Mouse (Mus musculus): ENCODE measurements around the gene Ccnt2. TPM values are rescaled to one million over a fixed set of nuclear protein-coding genes. Genes with fewer than 3 reads are reported as not detected.
"Not testable (repeated sequence)": the region's sequence is repeated elsewhere in the genome, so short reads cannot be mapped to it uniquely, and the experiment has no call there.

The Ccnt2 gene
- total and polyA plus RNA-seq, 2 experiments from 2014 or later = 30.6 to 37.4 TPM

DNA sequence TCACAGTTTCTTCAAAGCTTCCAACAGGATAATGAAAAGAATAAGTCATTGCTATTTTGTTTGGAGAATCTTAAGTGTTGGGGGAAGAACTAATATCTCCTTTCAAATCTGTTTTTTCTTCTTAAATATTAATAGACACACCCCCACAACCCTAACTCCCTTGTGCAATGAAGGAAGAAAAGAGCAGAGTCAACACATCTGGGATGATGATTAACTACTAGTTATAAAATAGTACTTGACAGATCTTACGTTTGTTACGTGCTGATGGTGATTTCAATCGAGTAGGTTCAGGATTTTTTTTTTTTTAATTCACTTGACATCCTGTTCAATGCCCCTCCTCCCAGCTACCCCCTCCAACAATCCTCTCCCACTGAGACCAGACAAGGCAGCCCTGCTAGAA lies 38.6 kb upstream of the Ccnt2 start:
- 73% methylated on average over 3 of the region's 3 CpGs for WGBS
- no peak for DNase-seq (ENCODE audit: low spot score)
- no peak for ATAC-seq (ENCODE audit: insufficient read depth, low read depth)
- Histone ChIP-seq H3K9me3 (replicated peaks; ENCODE audit: control insufficient read depth, low read length) (no peaks in the 10 kb centered on the region), H3K4me1 (ENCODE audit: control insufficient read depth, insufficient read depth) (no peaks in the 10 kb centered on the region), H3K4me2 (ENCODE audit: low read depth, low read length) (no peak overlapping the region), H3K9ac (replicated peaks; ENCODE audit: low read depth, low read length) (no peak overlapping the region), H3K36me3 (replicated peaks; ENCODE audit: control insufficient read depth, insufficient read depth, low read length) (no peaks in the 10 kb centered on the region), H3K27ac (ENCODE audit: low read depth) (no peak overlapping the region), H3K4me3 (ENCODE audit: low read depth, low read length) (no peak overlapping the region), H3K27me3 (ENCODE audit: control insufficient read depth, insufficient read depth, low read length) (no peaks in the 10 kb centered on the region)
- TF ChIP-seq CTCF (IDR thresholded peaks at IDR 0.05; ENCODE audit: low read depth) (no peak), EP300 (IDR thresholded peaks at IDR 0.05; ENCODE audit: low read depth) (no peak)

DNA sequence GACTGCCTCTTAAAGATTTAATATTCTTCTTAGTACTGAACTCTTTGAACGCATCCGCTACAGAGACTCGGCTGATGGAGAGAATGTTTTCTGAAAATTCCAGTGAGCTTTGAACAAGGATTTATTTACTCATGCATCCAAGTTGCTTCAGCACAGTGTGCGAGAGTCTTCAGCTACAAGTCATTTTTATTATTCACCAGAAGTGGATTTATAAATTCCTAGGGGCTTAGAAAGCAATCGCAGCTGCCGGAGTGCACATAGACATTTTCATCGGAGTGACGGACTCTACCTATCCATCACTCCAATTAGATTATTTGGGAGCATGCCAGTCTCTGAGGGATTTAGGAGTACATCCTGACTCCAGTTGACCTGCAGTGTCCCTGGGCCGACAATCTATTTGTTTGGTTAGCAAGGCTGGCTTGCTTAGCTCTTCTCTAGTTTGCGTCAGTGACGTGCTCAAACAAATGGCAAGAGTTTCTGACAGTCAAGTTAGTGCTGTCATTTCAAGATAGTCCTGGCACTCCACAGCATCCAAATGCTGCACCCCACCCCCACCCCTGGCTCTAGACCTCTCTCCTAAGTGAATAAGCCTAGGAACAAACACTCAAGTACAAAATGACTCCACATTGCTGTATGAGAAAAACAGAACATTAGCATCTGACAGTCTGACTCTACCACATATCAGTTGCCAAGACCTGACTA lies 23.4 kb upstream of the Ccnt2 start:
- Histone ChIP-seq H3K4me1 (ENCODE audit: control insufficient read depth, insufficient read depth) (no peaks in the 10 kb centered on the region), H3K9ac (replicated peaks; ENCODE audit: low read depth, low read length) (no peak overlapping the region), H3K4me2 (ENCODE audit: low read depth, low read length) (no peak overlapping the region), H3K4me3 (ENCODE audit: low read depth, low read length) (no peak overlapping the region), H3K36me3 (replicated peaks; ENCODE audit: control insufficient read depth, insufficient read depth, low read length) (no peaks in the 10 kb centered on the region), H3K27me3 (ENCODE audit: control insufficient read depth, insufficient read depth, low read length) (no peaks in the 10 kb centered on the region), H3K27ac (ENCODE audit: low read depth) (no peak overlapping the region), H3K9me3 (replicated peaks; ENCODE audit: control insufficient read depth, low read length) (no peaks in the 10 kb centered on the region)
- ATAC-seq (ENCODE audit: insufficient read depth, low read depth) (no peak), DNase-seq (ENCODE audit: low spot score) (no peak)
- 67% methylated on average over 11 of the region's 11 CpGs for WGBS
- no peak for TF ChIP-seq EP300 (IDR thresholded peaks at IDR 0.05; ENCODE audit: low read depth)
- no peak for TF ChIP-seq CTCF (IDR thresholded peaks at IDR 0.05; ENCODE audit: low read depth)

GRCm38 (mm10) chr1:127755806-127756205 lies 18.2 kb upstream of the Ccnt2 start:
- Histone ChIP-seq H3K27me3 (ENCODE audit: control insufficient read depth, insufficient read depth, low read length) (no peaks in the 10 kb centered on the region), H3K36me3 (replicated peaks; ENCODE audit: control insufficient read depth, insufficient read depth, low read length) (no peaks in the 10 kb centered on the region), H3K9ac (replicated peaks; ENCODE audit: low read depth, low read length) (no peak overlapping the region), H3K4me1 (ENCODE audit: control insufficient read depth, insufficient read depth) (no peaks in the 10 kb centered on the region), H3K27ac (ENCODE audit: low read depth) (no peak overlapping the region), H3K4me2 (ENCODE audit: low read depth, low read length) (no peak overlapping the region), H3K4me3 (ENCODE audit: low read depth, low read length) (no peak overlapping the region), H3K9me3 (replicated peaks; ENCODE audit: control insufficient read depth, low read length) (no peaks in the 10 kb centered on the region)
- ATAC-seq (ENCODE audit: insufficient read depth, low read depth) (no peak), DNase-seq (ENCODE audit: low spot score) (no peak)
- WGBS = 62% methylated on average over 4 of the region's 4 CpGs
- no peak for TF ChIP-seq CTCF (IDR thresholded peaks at IDR 0.05; ENCODE audit: low read depth)
- no peak for TF ChIP-seq EP300 (IDR thresholded peaks at IDR 0.05; ENCODE audit: low read depth)

GRCm38 (mm10) chr1:127756331-127757163 lies 17.4 kb upstream of the Ccnt2 start:
- Histone ChIP-seq H3K9ac (replicated peaks; ENCODE audit: low read depth, low read length) (no peak overlapping the region), H3K27ac (ENCODE audit: low read depth) (no peak overlapping the region), H3K4me1 (ENCODE audit: control insufficient read depth, insufficient read depth) (no peaks in the 10 kb centered on the region), H3K36me3 (replicated peaks; ENCODE audit: control insufficient read depth, insufficient read depth, low read length) (no peaks in the 10 kb centered on the region), H3K4me2 (ENCODE audit: low read depth, low read length) (no peak overlapping the region), H3K27me3 (ENCODE audit: control insufficient read depth, insufficient read depth, low read length) (no peaks in the 10 kb centered on the region), H3K9me3 (replicated peaks; ENCODE audit: control insufficient read depth, low read length) (no peaks in the 10 kb centered on the region), H3K4me3 (ENCODE audit: low read depth, low read length) (no peak overlapping the region)
- DNase-seq (ENCODE audit: low spot score) (no peak), ATAC-seq (ENCODE audit: insufficient read depth, low read depth) (no peak)
- TF ChIP-seq EP300 (IDR thresholded peaks at IDR 0.05; ENCODE audit: low read depth) (no peak), CTCF (IDR thresholded peaks at IDR 0.05; ENCODE audit: low read depth) (no peak)
- WGBS = 51% methylated on average over 5 of the region's 5 CpGs

DNA sequence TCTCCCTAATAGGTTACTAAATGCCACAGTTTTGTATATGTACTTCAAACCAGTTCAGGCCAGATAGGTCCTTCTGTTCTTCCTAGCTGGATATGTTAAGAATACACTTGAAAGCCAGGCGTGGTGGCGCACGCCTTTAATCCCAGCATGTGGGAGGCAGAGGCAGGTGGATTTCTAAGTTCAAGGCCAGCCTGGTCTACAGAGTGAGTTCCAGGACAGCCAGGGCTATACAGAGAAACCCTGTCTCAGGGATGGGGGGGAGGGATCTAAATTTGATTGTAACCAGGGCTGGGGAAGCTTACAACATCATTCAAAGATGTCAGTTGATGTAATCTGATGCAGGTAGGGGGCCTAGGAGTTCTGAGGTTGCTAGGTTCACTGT lies 16.8 kb upstream of the Ccnt2 start:
- 98% methylated on average over 3 of the region's 3 CpGs for WGBS
- not testable (repeated sequence) for H3K9ac ChIP-seq (replicated peaks; ENCODE audit: low read depth, low read length); H3K27ac ChIP-seq (ENCODE audit: low read depth); H3K9me3 ChIP-seq (replicated peaks; ENCODE audit: control insufficient read depth, low read length); ATAC-seq (ENCODE audit: insufficient read depth, low read depth); DNase-seq (ENCODE audit: low spot score); H3K4me2 ChIP-seq (ENCODE audit: low read depth, low read length); H3K27me3 ChIP-seq (ENCODE audit: control insufficient read depth, insufficient read depth, low read length); H3K4me1 ChIP-seq (ENCODE audit: control insufficient read depth, insufficient read depth); H3K4me3 ChIP-seq (ENCODE audit: low read depth, low read length); H3K36me3 ChIP-seq (replicated peaks; ENCODE audit: control insufficient read depth, insufficient read depth, low read length)
